Mouse (Mus musculus) stomach, embryonic 15.5 days (tissue): ENCODE results near the gene Mrpl45. TPM values are rescaled to one million over a fixed set of nuclear protein-coding genes. Genes with fewer than 3 reads are reported as not detected.
"Not testable (repeated sequence)": the region's sequence is repeated elsewhere in the genome, so short reads cannot be mapped to it uniquely, and the experiment has no call there.

Experiments
- ATAC-seq: fragments of 200-750 bp; cut with Nextera tagmentation; 2 replicates; pipeline ENCODE4 v1.8.0; 2017; ENCODE audit warnings: low read depth, moderate number of reproducible peaks, moderate TSS enrichment; ENCODE audit not compliant: insufficient read depth, low FRiP score
- H3K27ac ChIP-seq: fragments of 300-500 bp; sonication (generic); 2 replicates; pipeline ENCODE4 v1.5.1; 2015; ENCODE audit warnings: mild to moderate bottlenecking, inconsistent platforms
- H3K27me3 ChIP-seq: fragments of 300-500 bp; sonication (generic); replicated peaks from 2 replicates; pipeline ENCODE4 v1.6.1; 2015; ENCODE audit warnings: inconsistent platforms
- H3K36me3 ChIP-seq: fragments of 300-500 bp; sonication (generic); 2 replicates; pipeline ENCODE4 v1.6.1; 2015; ENCODE audit warnings: inconsistent platforms
- H3K4me1 ChIP-seq: fragments of 300-500 bp; sonication (generic); 2 replicates; pipeline ENCODE4 v1.6.1; 2015; ENCODE audit warnings: inconsistent platforms
- H3K4me2 ChIP-seq: fragments of 300-500 bp; sonication (generic); 2 replicates; pipeline ENCODE4 v1.6.1; 2015; ENCODE audit warnings: mild to moderate bottlenecking, inconsistent platforms
- H3K4me3 ChIP-seq: fragments of 300-500 bp; sonication (generic); replicated peaks from 2 replicates; pipeline ENCODE4 v1.5.1; 2015; ENCODE audit warnings: inconsistent platforms
- H3K9ac ChIP-seq: fragments of 300-500 bp; sonication (generic); 2 replicates; pipeline ENCODE4 v1.6.1; 2015; ENCODE audit warnings: inconsistent platforms
- H3K9me3 ChIP-seq: fragments of 300-500 bp; sonication (generic); 2 replicates; pipeline ENCODE4 v1.6.1; 2016; ENCODE audit warnings: inconsistent platforms
- WGBS: fragments of 180-500 bp; shearing (Covaris S2); methylation state at CpG from one replicate; pipeline ENCODE4 v1.1.7; 2015; 5-methylcytosine and 5-hydroxymethylcytosine counted together
- polyA plus RNA-seq: library from polyadenylated mRNA; unstranded; fragments of >200 nt; fragmentation: Nextera tagmentation; extraction: Ambion mirVana; gene quantifications from 2 replicates; pipeline ENCODE4 v1.2.1, GENCODE M21; 2015

Gene Mrpl45
- polyA plus RNA-seq, 1 experiment from 2014 or later: 41.5 TPM

- Histone ChIP-seq H3K9me3 (no peaks in the 10 kb centered on the region), H3K4me3 (no peak overlapping the region), H3K4me1 (no peaks in the 10 kb centered on the region), H3K9ac (no peak overlapping the region), H3K36me3 (peaks cover 13% of the 10 kb centered on the region; the same call in 1 of the 2 replicates), H3K4me2 (no peak overlapping the region), H3K27me3 (no peaks in the 10 kb centered on the region), H3K27ac (no peak overlapping the region)
- ATAC-seq: no peak
- WGBS: 93% methylated on average over 8 of the region's 8 CpGs
Observed at GRCm38 (mm10) chr11:97321197-97321596, 5.7 kb downstream of the Mrpl45 start.

- 89% methylated on average over 8 of the region's 8 CpGs for WGBS
- H3K4me3 ChIP-seq, H3K9me3 ChIP-seq, H3K27me3 ChIP-seq, H3K27ac ChIP-seq, H3K9ac ChIP-seq, H3K4me1 ChIP-seq, ATAC-seq, H3K4me2 ChIP-seq: not testable (repeated sequence)
- peaks cover 16% of the 10 kb centered on the region; the same call in 1 of the 2 replicates for H3K36me3 ChIP-seq
Observed at GRCm38 (mm10) chr11:97321894-97322600, 6.5 kb downstream of the Mrpl45 start.

- Histone ChIP-seq H3K4me2 (no peak overlapping the region), H3K4me1 (no peaks in the 10 kb centered on the region), H3K36me3 (peaks cover 39% of the 10 kb centered on the region; the same call in 1 of the 2 replicates), H3K4me3 (no peak overlapping the region), H3K27me3 (no peaks in the 10 kb centered on the region), H3K9ac (no peak overlapping the region), H3K9me3 (no peaks in the 10 kb centered on the region), H3K27ac (no peak overlapping the region)
- no peak for ATAC-seq
- WGBS: 82% methylated on average over 1 of the region's 1 CpGs
Observed at GRCm38 (mm10) chr11:97325224-97325623, 9.7 kb downstream of the Mrpl45 start.

GRCm38 (mm10) chr11:97328148-97328547 lies 12.6 kb downstream of the Mrpl45 start:
- Histone ChIP-seq H3K9me3 (no peaks in the 10 kb centered on the region), H3K9ac (no peak overlapping the region), H3K36me3 (peaks cover 39% of the 10 kb centered on the region; the same call in 1 of the 2 replicates), H3K4me3 (no peak overlapping the region), H3K27me3 (no peaks in the 10 kb centered on the region), H3K4me1 (0 out of 2 replicates have a peak, but pooled peaks cover under 1% of the 10 kb centered on the region), H3K4me2 (no peak overlapping the region), H3K27ac (no peak overlapping the region)
- peak; percentile 43; the same call in 1 of the 2 replicates for ATAC-seq
- WGBS: 20% methylated on average over 9 of the region's 9 CpGs

- no peak overlapping the region for H3K27ac ChIP-seq
- H3K36me3 ChIP-seq: peaks cover 31% of the 10 kb centered on the region; the same call in 1 of the 2 replicates
- 0 out of 2 replicates have a peak, but pooled peaks cover 3% of the 10 kb centered on the region for H3K4me1 ChIP-seq
- WGBS: 100% methylated on average over 1 of the region's 1 CpGs
- H3K27me3 ChIP-seq: no peaks in the 10 kb centered on the region
- no peaks in the 10 kb centered on the region for H3K9me3 ChIP-seq
- H3K9ac ChIP-seq: no peak overlapping the region
- no peak overlapping the region for H3K4me2 ChIP-seq
- ATAC-seq: no peak
- H3K4me3 ChIP-seq: no peak overlapping the region
Observed at GRCm38 (mm10) chr11:97330315-97330714, 14.8 kb downstream of the Mrpl45 start.

DNA sequence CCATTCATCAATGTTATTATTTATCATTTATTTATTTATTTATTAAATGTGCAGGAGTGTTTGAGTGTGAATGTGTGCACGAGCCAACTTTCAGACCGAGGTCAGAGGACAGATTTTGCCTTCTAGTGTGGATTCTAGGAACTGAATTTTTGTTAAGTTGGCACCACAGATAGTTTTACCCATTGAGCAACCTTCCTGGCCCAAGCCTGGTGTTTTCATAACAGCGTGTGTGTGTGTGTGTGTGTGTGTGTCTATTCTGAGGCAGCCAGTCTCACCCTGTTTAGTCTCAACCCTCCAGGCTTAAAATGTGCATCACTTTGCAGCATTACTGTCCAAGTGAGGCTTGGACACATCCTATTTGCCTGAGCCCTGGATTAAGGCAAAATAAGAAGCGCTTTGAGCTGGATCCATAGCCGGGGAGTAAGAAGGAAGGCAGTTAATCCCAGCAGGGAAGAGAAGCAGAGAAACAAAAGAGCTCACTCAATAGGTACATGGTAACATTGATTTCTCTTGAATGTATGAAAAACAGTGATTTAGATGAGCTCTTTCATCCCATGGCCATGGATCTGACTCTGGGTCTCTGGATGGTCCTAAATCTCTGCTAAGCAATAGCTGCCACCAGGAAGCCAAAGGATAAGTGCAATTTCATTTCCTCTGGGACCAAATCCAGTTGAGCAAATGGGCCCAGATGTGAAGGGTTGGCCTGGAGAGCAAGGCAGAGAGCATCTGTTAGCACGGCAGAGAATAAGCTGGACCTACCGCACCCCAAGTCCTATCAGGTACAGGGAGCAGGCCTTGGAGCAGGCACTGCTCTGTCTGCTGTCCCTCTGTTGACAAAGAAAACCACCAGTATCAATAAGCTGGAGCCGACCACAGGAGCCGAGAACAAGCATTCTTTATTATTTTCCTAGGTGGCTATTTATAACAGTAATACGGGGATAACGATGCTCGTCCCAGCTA lies 16.0 kb downstream of the Mrpl45 start:
- H3K4me2 ChIP-seq: no peak overlapping the region

DNA sequence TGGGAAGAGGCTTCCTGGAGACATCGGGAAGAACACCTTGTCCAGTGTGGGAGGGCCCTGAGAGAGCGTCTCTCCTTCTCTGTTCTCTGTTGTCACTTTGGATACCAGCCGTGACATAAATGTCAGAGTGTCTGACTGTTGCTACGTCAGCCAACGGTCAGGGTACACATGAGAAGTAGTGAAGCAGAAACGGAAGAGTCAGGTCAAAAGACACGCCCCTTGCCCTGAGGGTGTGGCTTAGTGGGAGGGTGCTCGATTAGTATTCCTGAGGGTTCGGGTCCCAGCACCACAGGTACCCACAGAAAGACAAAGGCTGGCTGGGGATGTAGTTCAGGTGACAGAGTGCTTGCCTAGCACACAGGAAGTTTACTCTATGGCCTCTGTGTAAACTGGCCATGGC lies 17.5 kb downstream of the Mrpl45 start:
- no peak for ATAC-seq
- Histone ChIP-seq H3K4me3 (no peak overlapping the region), H3K27me3 (no peaks in the 10 kb centered on the region; the same call in 1 of the 2 replicates), H3K9me3 (no peaks in the 10 kb centered on the region), H3K36me3 (peaks cover 23% of the 10 kb centered on the region; the same call in 1 of the 2 replicates), H3K9ac (no peak overlapping the region), H3K27ac (no peak overlapping the region), H3K4me2 (no peak overlapping the region), H3K4me1 (peaks cover 20% of the 10 kb centered on the region)
- WGBS: 55% methylated on average over 9 of the region's 9 CpGs

More for the DNA sequence above, 16.0 kb downstream of the Mrpl45 start:
- no peak for ATAC-seq
- Histone ChIP-seq H3K36me3 (peaks cover 27% of the 10 kb centered on the region; the same call in 1 of the 2 replicates), H3K27me3 (no peaks in the 10 kb centered on the region), H3K9ac (no peak overlapping the region), H3K4me3 (no peak overlapping the region), H3K4me1 (peaks cover 7% of the 10 kb centered on the region; the same call in 1 of the 2 replicates), H3K9me3 (no peaks in the 10 kb centered on the region), H3K27ac (no peak overlapping the region)
- 78% methylated on average over 12 of the region's 12 CpGs for WGBS

DNA sequence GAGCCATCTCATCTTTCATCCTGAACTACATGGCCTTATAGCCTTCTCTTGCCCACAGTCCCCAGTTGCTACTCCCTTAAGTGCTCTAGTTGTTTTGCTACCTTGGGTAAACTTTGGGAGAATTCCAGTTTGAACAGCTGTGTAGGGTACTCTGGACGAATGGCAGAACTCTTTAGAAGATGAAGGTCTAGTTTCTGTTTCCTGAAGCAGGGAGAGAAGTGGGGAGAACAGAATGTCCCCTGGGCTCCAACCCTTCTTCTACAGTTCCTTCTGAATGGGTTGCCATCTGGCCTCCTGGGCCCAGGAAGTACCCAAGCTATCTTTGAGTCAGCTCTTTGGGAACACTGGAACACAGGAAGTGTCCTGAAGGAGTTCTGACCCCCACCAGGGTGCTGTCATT lies 18.4 kb downstream of the Mrpl45 start:
- ATAC-seq: no peak
- Histone ChIP-seq H3K4me1 (peaks cover 27% of the 10 kb centered on the region), H3K4me2 (no peak overlapping the region), H3K9me3 (no peaks in the 10 kb centered on the region), H3K9ac (no peak overlapping the region), H3K36me3 (peaks cover 15% of the 10 kb centered on the region; the same call in 1 of the 2 replicates), H3K27me3 (no peaks in the 10 kb centered on the region; the same call in 1 of the 2 replicates), H3K27ac (0 out of 2 replicates have a peak overlapping the region, but pooled peaks have one; percentile 28), H3K4me3 (no peak overlapping the region)
- WGBS: 32% methylated on average over 1 of the region's 1 CpGs

GRCm38 (mm10) chr11:97334400-97334799 lies 18.9 kb downstream of the Mrpl45 start:
- Histone ChIP-seq H3K36me3 (peaks cover 10% of the 10 kb centered on the region; the same call in 1 of the 2 replicates), H3K9me3 (no peaks in the 10 kb centered on the region), H3K9ac (no peak overlapping the region), H3K27ac (no peak overlapping the region), H3K4me3 (no peak overlapping the region), H3K4me1 (peaks cover 27% of the 10 kb centered on the region), H3K4me2 (no peak overlapping the region), H3K27me3 (no peaks in the 10 kb centered on the region; the same call in 1 of the 2 replicates)
- ATAC-seq: no peak
- 77% methylated on average over 9 of the region's 9 CpGs for WGBS

- 41% methylated on average over 6 of the region's 6 CpGs for WGBS
- no peak overlapping the region for H3K4me3 ChIP-seq
- no peak overlapping the region for H3K9ac ChIP-seq
- H3K4me1 ChIP-seq: peaks cover 27% of the 10 kb centered on the region
- no peak overlapping the region for H3K4me2 ChIP-seq
- H3K9me3 ChIP-seq: no peaks in the 10 kb centered on the region
- no peaks in the 10 kb centered on the region for H3K36me3 ChIP-seq
- H3K27me3 ChIP-seq: no peaks in the 10 kb centered on the region; the same call in 1 of the 2 replicates
- ATAC-seq: no peak
- H3K27ac ChIP-seq: no peak overlapping the region
Observed at GRCm38 (mm10) chr11:97336238-97336637, 20.7 kb downstream of the Mrpl45 start.

- 59% methylated on average over 14 of the region's 14 CpGs for whole genome bisulfite sequencing
- no peaks in the 10 kb centered on the region for H3K9me3 ChIP-seq
- no peaks in the 10 kb centered on the region for H3K36me3 ChIP-seq
- H3K9ac ChIP-seq: no peak overlapping the region
- H3K27me3 ChIP-seq: no peaks in the 10 kb centered on the region; the same call in 1 of the 2 replicates
- H3K4me3 ChIP-seq: no peak overlapping the region
- ATAC-seq: no peak
- H3K4me1 ChIP-seq: peaks cover 27% of the 10 kb centered on the region
- no peak overlapping the region for H3K4me2 ChIP-seq
- H3K27ac ChIP-seq: no peak overlapping the region
Observed at GRCm38 (mm10) chr11:97336751-97337345, 21.3 kb downstream of the Mrpl45 start.
